Mouse (Mus musculus) olfactory bulb, adult 2 months (tissue): ENCODE measurements around the gene Mapk10.

Experiments
- CTCF ChIP-seq: fragments of 200-500 bp; IDR thresholded peaks from 2 replicates; pipeline ENCODE4 v1.5.1; 2012; ENCODE audit warnings: low read depth, mild to moderate bottlenecking, low read length, moderate library complexity; ENCODE audit not compliant: insufficient read depth
- POLR2A ChIP-seq: fragments of 200-500 bp; IDR thresholded peaks from 2 replicates; pipeline ENCODE4 v1.6.1; 2012; ENCODE audit warnings: mild to moderate bottlenecking, low read depth, low read length, moderate library complexity; ENCODE audit not compliant: insufficient read depth

DNA sequence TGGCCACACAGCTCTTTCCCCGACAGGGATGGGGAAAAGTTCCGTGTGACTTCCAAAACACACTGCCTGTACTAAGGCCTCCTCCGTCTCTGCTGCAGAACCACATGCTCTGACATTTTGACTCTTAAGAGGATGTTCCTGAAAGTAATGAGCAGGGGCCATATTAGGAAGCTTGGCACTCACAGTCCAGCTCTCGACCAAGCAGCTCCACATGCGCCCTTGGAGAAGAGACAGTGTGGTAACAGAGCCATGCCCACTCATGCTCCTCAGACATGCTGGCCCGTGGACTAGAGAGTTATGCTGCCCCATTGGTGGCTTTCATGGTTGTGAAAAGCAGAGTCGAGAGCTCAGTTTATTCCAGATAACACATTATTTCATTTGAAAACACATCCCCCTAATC is 35.1 kb downstream of the Mapk10 start:
- no peak for TF ChIP-seq POLR2A
- TF ChIP-seq CTCF = no peak
